Mouse (Mus musculus) heart, adult 11 months (tissue): ENCODE data around the gene Cd72.
"Not testable (repeated sequence)": the region's sequence is repeated elsewhere in the genome, so short reads cannot be mapped to it uniquely, and the experiment has no call there.

Experiments
- DNase-seq: peaks from one replicate; pipeline ENCODE4 v3.0.0; 2022

Gene Cd72

DNA sequence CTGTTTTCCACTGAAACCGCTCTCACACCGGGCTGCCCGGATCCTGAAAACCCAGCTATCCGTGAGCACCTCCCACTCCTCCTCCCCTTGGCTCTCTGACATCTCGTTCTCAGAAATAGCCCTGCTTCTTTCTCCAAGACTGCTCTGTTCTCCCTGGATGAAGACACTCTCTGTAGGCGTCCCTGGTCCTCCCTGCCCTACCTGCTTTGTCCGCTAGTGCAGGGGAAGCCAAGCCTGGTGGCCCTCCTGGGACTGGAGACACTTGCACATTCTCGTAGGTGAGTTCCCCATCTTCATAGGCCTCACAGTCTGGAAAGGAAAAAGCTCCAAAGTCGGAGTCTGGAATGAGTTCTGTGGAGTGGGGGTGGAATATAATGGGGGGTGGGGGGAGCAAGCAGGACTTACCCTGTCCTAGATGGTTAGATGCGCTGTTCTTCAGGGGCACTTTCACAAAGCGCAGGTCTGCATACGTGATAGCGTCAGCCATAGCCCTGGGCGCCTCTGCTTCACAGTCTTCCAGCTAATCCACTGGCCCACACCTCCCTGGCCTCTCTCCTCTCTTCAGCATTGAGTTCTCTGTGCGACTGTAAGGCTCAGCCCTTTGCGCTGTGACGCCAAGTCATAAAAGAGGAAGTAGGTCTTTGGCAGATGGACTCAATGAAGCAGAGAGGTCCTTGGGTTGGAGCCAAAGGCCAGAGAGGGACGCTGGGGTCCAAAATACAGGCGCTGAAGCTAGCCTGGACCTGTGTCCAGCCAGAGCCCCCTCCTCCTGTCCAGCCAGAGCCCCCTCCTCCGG lies at the start of gene Cd72:
TSS of gene Cd72 (minus strand) at position 588 of the 796 bp plus-strand sequence.
- peak; percentile 94 for DNase-seq

DNA sequence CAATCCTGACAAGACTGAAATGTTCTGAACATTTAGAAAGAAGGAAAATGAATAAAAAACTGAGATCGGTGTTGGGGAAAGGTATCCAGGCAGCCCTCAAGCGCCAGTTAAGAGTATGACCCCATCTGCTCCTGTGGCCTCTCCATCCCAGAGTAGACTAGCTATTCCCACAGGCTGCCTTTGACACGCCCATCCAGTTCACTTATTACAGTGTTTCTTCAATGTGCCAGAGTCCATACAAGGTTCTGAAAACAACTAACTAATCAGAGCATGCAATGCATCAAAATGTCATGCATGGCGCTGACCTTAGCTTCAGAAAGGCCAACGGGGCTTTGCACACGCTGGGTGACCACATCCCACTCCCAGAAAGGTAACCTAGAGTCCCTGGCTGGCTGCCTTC lies 49.1 kb upstream of the Cd72 start:
- DNase-seq, result no peak

DNA sequence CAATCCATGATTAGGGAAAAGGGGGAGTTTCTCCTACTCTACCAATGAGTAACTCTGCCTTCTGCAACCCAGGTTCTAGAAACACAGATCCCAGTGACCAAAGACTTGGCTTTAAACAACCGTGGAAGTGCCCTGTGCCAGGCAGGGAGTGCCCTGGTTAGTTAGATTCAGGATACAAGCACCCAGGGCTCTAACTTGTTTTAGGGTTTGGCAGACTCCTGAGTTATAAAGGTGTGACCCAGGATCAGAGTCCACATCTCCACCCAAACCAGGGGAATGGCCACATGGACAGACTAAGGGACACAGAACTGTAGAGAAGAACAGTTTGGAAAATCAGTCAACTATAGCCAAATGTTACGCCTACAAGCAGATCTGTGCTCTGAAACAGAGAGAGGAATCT lies 48.6 kb upstream of the Cd72 start:
- DNase-seq, result no peak

DNA sequence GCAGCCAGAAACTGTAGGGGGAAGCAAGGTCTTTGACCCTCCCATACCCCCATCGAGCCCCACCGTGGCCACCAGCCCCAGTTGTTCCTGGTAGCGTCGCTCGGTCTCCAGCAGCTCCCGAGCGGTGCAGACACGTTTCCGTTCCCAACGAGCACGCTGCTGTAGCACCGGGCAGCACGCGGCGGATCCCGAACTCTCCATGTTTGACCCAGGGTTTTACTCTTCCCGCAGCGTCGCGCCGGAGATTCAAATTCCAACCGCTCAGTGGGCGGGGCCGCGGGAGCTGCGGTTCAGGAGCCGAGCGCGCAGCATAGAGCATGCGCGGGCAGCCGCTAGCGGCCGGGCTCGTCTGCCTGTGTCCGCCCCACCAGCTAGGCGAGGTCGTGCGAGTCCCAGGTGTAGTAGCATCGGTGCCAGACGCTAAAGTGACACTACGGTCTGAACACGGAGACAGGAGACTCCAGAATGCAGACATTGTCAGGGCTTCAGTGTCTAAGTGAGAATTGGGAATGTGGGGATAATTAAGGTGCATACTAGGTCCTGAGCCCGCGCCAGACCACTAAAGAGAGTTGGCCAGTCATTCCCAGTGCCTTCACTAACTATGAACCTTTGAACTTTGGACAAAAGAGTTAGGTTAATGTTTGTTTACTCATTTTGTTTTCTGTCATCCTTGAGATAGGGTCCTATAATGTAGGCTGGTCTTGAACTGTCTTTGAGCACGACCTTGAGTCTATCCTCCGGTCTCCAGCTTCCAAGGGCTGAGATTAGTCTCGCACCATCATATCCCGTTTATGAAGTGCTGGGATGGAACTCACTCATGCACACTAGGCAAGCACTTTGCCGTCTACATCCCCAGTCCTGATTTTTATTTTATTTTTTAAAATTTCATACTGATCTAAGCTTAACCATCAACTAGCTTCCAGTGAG lies 45.2 kb upstream of the Cd72 start, which contains the start of gene Arhgef39:
TSS of gene Arhgef39 (minus strand) at position 289 of the 927 bp plus-strand sequence.
- peak; percentile 98 for DNase-seq

DNA sequence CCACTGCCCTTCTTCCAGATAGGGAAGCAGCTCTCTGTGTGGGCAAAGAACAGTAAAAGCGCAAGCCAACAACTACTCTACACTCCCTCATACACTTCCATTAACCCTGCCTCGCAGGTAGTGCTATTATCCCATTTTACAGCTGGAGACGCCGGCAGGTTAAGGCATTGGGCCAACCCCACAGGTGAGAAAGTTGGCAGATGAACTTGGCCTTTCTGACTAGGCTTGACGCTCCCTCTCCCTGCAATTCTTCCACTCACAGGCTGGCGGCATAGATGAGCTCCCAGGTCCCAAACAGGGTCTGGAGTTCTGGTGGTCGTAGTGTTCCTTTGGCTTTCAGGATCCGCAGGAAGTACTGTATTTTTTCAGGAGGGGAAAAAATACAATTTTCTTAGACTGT lies 44.6 kb upstream of the Cd72 start:
- no peak for DNase-seq

DNA sequence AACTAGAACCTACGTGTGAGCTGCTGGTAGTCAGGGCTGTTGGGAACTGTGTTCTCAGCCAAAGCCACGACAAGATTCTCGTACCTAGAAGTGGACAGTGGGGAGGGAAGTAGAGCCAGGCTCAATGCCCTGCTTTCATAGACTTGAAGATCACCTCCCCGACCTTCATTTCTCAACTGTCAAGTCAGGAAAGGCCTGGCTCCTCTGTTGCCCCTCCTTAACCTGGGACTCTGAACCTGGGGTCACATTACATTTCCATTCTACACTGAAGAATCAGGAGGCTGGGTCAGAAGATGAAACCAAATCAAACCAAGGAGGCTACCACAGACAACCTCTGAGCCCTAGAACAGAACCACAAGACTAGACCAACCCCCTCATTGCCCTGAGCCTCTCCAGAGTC lies 43.5 kb upstream of the Cd72 start:
- DNase-seq, result no peak

DNA sequence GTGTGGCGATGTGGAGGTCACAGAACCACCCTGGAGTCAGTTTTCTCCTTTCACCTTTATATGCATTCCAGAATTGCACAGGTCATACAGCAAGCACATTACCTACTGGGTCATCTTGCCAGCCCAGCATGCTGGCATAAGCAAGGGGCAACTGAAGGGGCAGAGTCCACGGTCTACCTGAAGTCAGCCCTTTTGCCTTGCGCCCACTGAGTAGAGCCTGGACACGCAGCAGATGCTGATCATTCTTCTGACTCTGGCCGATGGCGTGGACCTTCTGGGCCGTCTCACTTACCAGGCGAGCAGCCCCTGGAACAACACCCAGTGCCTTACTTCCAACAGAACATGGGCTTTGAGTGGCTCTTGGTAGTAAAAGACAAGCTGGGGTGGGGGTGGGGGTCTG lies 43.0 kb upstream of the Cd72 start:
- no peak for DNase-seq

DNA sequence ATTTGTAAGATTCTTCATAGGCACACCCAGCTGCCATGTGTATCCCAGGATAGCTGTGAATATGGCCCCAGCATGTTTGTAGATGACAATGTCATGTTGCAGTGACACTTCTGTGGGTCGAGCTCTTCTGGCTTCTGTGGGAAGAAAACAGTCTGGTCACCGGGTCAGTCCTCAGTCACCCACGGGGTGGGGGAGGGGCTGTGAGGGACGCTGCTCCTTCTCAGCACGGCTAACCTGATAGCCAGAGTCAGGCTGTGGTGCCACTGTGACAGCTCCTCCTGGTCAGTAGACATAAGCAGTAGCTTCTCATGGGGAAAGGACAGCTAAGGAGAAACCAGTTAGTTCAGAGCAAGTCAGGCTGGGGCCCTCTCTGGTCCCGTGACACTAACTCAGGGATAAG lies 42.2 kb upstream of the Cd72 start:
- DNase-seq, result no peak

DNA sequence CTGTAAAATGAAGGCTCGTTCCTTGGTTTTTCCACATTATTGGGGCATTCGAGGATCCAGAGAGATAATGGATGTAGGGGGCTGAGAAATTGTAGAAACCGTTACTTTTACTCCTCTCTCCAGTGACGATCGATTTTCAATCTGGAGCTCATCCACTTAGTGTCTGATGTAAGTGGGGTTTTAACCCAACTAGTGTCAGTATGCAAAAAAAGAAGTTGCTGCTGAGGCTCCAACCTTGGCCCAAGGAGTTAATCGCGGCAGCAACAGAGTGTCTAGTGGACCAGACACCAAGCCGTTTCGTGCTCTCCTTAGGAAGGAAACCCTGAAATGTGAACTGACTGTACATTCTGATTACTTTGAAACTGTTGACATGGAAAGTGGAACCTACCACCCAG lies 39.4 kb upstream of the Cd72 start:
- DNase-seq, result no peak

DNA sequence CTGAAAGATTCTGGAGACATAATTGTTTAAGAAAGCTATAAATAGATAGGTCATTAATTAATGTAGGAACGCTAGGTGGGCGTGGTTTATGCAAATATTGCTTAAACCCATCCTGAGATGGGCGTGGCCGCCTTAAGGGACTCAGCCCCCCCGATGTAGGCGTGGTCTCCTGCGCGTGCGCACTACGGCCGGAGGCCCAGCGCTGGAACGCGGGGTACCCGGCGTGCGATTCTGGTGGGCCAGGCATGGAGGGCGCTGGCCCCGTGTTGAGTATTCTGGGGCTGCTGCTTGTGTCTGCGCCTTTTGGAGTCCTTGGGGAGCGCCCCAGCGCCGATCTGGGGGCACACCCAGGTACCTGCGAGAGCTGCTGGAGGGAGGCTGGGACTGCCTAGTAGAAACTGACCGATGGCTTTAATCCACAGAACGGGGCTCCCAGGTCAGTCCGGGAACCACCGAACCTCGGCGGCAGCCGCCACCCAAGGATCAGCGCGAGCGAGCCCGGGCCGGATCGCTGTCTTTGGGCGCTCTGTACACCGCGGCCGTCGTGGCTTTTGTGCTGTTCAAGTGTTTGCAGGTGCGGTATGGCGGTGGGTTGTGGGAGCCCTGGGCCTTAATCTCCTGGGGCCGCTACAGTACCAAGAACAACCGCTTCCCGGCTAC lies 38.9 kb upstream of the Cd72 start:
- DNase-seq, result peak; percentile 100

DNA sequence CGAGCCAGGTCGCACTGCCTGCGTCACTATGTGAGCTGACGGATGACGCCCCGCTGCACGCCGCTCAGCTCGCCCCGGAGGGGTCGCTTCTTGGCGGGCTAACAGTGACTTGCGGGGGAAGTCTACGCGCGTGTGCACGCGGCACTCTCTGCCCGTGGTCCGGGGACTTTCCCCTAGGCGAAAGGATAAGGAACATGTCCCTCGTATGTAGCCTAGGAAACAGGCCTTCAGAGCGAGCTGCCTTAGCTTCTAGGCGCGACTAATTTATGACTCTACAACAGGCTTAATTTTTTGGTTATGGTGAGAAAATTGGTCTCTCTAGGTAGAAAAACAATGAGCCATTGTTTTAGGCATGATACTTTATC lies 38.4 kb upstream of the Cd72 start, which contains the start of gene Ccdc107:
TSS of gene Ccdc107 (plus strand) at position 80 of the 365 bp plus-strand sequence.
- peak; percentile 100 for DNase-seq

DNA sequence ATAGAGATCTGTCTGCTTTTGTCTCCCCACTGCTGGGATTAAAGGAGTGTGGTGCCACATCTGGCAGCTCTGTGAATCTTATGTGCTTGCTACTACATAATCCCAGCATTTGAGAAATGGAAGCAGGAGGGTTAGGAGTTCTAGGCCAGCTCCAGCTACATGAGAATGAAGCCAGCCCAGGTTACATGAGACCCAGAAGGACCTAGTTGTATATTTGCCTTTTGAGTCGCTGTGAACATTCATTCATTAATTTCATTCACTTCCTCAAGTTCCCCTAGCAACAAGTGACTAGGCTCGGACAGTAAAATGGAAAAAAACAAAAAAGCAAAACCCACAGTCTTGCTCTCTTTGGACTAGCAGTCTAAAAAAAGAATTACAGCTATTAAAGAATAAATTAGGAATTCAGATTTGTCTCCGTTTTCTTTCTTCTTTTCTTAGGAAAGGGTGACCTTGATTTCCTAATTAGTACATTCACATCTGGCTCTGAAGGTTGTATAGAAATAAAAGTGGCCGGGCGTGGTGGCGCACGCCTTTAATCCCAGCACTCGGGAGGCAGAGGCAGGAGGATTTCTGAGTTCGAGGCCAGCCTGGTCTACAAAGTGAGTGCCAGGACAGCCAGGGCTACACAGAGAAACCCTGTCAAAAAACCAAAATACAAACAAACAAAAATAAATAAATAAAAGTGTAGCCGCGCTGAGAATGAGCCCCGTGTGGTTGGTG lies 37.8 kb upstream of the Cd72 start:
- peak; percentile 88 for DNase-seq

DNA sequence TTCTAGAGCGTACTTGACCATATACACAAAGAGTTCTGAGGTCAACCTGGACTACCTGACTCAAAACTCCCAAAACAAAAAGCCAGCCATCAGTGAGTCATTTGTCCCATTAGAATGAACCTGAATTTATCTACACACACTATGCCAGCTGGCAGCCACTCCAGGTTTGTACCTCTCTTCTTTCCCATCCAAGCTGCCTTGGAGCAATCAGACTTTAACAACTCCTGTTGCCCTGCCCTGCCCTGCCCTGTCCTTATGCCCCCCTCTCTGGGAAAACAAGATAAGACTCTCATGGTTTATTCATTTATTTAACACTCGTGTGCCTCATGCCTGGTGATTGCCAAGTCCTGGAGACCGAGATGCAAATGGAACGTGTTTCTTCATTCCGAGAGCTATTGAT lies 36.4 kb upstream of the Cd72 start:
- peak; percentile 96 for DNase-seq

DNA sequence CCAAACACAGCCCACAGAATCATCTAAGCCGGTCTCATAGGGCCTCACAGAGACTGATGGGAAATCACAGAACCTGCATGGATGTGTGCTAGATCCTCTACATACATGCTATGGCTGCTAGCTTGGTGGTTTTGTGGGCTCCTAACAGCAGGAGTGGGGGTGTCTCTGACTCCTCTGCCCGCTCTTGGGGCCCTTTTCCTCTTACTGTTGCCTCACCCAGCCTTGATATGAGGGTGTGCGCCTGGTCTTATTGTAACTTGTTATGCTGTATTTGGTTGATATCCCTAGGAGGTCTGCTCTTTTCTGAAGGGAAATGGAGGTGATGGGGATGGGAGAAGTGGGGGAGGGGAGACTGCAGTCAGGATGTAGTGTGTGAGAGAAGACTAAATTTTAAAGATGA lies 35.2 kb upstream of the Cd72 start:
- DNase-seq, result peak; percentile 88

DNA sequence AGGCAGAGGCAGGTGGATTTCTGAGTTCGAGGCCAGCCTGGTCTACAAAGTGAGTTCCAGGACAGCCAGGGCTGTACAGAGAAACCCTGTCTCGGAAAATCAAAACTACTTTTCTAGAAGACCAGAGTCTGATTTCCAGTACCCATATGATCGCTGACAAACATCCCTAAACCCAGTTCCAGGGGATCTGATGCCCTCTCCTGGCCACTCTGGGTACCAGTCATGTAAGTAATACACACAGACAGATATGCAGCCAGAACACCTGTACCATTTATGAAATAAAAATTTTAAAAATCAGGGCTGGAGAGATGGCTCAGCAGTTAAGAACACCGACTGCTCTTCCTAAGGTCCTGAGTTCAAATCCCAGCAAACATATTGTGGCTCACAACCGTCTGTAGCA lies 31.2 kb upstream of the Cd72 start:
- DNase-seq, result not testable (repeated sequence)

DNA sequence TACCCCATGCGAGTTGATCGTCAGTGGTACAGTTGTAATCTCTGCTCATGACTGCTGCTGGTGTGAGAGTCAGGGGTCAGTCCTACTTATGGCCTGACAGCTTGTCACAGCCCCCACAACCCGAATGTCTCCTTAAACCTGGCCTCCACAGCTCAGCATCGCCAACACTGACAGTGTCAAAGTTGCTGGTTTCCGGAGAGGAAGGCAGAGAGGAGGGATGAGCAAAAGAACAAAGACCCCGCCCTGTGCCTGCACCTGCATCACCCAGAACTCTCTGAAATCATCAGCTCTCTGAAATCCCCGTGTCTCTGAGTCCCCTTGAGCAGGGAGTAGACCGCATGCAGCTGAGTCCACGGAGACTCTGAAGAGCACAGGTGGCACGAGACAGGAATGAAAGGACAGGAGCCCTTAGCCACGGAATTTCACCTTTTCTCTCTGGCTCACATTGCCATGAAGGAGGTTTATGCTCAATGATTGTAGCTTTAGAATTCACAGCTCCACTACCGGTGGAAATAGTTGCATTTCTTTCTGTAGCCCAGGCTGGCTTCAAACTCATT lies 29.2 kb upstream of the Cd72 start, which contains the start of gene Sit1:
TSS of gene Sit1 (minus strand) at position 200 of the 557 bp plus-strand sequence.
- DNase-seq, result no peak

DNA sequence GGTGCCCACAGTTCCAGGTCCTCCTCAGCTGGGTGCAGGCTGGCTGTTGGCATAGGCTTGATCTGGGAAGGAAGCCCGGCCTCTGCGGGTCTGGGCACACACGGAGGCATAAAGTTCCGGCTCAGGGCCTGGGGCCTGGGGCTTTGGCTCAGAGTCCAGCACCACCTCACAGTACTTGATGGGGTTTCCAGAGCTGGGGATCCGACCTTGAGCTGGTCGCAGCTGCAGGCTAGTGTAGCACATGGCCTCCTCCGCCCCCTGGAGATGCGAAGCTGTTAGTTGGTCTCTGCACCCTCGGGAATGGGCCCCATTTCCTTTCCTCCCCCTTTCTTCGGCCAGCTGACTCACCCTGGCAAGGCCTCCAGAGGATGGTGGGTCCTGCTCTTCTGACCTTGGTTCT lies 28.2 kb upstream of the Cd72 start:
- peak; percentile 89 for DNase-seq

DNA sequence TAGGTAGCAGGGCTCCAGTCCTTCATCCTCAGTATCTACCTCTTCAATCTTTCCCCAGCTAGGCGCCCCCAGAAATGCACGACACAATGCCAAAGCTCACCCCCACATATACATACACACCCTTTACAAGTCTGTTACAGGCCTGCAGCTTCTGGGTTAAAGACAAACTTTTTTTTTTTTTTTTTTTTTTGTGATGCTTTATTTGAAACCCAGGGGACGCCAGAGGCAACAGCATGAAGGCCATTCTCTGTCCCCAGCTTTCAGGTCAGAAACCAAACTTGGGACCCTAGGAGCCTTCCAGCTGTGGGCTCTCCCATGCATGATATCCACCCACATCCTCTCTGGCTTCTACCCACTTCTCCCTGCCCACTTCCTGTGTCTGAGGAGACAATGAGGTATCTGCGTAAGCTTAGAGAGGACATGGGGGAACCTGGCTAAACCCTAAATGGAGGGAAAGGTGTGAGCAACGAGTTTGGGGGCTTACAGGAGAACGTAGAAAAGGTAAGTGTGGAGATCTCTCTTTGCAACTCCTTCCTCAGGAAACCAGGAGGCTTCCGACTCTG lies 27.5 kb upstream of the Cd72 start:
- peak; percentile 87 for DNase-seq

DNA sequence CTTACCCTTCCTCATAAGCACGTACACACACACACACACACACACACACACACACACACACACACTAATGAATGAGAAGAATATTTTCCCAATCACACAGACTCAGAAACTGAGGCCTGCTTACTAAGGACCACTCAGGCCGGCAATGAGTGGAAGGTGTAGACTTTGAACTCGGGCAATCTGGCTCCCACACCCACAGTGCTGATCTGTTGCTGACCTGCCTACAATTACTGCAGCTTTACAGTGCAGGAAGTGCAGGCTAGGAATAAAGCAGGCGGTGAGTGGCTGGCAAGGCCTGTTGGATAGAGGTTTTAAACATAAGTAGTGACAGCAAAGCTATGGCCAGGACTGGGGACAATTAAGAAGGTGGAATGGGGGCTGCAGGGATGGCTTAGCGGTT lies 26.6 kb upstream of the Cd72 start:
- no peak for DNase-seq

DNA sequence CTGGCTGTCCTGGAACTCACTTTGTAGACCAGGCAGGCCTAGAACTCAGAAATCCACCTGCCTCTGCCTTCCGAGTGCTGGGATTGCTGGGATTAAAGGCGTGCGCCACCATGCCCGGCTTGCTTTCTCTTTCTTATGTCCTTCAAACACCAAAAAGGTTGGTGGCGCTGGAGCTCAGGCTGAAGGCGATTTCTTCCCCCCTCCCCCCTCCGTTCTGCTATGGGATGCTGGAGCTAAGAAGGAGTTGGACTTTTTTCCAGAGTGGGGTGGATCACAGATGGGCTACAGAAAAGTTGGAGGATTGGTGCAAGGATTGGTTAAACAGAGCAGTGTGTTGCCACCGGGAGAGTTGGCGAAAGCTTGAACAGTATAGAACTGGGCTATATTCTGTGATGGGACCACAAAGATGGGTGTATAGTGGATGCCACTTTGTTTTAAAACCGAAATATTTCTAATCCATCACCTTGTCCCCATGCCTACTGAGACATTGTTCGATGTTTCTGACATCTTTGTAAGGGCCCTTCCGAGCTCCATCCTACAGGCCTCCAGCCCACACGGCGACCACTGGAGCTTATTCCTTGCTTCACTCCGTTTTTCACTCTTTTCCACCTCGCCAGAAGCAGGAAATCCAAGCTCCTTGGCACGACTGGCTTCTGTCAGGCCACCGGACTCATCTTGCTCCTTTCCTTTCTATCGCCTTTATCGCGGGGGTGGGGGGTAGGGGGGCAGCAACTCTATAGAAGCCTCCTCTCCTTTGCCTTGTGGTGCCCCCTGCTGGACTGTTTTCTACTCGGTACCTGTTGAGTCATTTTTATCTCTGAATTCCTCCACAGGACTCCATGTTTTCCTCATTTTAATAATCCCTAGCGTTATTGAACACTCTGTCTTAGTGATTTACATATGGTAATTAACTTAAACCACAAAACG lies 24.7 kb upstream of the Cd72 start:
- DNase-seq, result peak; percentile 91

DNA sequence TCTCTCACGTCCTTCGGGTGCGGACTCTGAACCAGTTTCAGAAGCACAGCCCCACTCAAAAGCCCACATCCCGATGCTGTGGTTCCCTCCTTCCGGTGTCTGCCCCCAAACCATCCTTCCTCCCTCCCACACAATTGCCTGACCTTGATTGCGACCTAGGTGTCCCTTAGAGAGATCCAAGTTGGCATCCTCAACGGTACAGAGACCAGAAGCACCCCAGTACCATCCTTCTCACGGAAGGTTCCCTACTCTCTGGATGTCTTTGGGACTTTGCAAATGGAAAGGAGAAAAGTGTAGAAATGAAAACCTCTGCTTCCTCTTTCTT lies 24.1 kb upstream of the Cd72 start:
- DNase-seq, result no peak
